Mouse (Mus musculus): Measurements from ENCODE around the gene Cdv3. TPM values are rescaled to one million over a fixed set of nuclear protein-coding genes. Genes with fewer than 3 reads are reported as not detected.

Cdv3 gene
- total RNA-seq (2021): 100 to 1,000 TPM; 142 to 157 TPM
- long read RNA-seq, experiment 1, transcript Cdv3-201 (5 exons, 3,387 nt): major isoform, 5 of 20 reads
- long read RNA-seq, experiment 1, partial matches to known transcripts: 10 of 20 reads
- long read RNA-seq, experiment 1, other reads (novel, unspliced or antisense): 1 of 20 reads
- long read RNA-seq, experiment 2, transcript Cdv3-202 (5 exons, 3,787 nt): major isoform, 9 of 29 reads
- long read RNA-seq, experiment 2, partial matches to known transcripts: 2 of 29 reads
- long read RNA-seq, experiment 2, other reads (novel, unspliced or antisense): 13 of 29 reads

DNA sequence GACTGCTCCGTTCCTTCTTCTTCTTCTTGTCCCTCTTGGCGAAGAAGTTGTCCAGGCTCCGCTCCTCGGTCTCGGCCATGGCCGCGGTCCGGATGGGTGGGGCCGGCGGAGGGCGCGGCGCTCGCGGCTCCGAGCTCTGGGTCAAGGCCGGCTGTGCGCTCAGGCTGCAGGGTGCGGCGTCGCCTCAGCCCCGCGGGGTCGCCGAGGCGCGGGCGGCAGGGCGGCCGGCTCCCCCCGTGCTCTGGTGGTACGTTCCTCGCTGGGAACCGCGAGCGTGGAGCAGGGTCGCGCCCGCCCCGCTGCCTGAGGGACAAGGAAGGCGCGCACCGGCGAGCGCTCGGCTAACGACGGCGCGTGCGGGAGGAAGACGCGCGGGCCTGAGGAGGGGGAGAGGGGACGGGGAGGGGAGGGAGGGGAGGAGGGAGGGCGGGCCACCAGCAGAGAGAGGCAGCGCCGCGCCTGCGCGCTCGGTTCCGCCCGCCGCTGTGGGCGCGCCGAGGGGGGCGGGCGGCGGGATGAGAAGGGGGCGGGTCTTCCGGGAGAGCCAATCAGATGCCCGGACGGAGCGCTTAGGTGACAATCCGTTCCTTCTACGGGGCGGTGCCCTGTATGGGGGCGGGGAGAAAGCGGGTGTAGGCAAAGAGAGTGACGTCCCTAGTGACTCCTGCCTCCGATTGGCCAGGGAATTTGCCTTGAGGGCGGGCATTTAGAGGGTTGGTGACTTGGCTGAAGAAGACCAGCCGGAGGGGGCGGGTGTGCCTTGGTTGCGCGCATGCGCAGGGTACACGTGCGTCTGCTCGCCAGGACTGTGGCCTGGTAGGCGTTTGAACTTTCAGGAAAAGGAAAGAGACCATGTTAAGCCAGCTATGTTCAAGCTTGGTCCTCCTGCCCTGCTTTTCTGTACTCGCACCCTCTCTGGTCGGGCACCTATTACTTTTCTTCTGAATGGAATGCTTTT lies at the start of gene Cdv3:
Gene Cdv3 (minus strand): TSS at position 551 of the 958 bp plus-strand sequence.
- peak; percentile 92 to 98 for DNase-seq (ENCODE audit: low spot score in 2 of 2)

DNA sequence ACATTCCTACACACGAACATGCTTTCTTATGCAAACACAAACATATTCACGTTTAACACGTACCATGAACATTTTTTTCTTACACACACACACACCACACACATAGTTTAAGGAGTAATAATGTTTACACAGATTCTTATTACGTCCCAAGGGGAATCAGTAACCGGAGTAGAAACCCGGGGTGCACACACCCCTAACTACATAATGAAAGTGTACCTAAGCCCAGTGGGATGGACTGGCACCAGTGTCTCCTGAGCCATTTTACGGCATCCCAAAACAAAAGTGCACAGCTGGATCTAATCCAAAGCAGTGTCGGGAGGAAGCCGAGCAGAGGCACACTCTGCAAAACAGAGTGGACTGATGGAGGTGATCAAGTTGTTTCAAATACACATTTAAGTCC lies 47.8 kb upstream of the Cdv3 start:
- DNase-seq (ENCODE audit: low spot score in 2 of 2): no peak

DNA sequence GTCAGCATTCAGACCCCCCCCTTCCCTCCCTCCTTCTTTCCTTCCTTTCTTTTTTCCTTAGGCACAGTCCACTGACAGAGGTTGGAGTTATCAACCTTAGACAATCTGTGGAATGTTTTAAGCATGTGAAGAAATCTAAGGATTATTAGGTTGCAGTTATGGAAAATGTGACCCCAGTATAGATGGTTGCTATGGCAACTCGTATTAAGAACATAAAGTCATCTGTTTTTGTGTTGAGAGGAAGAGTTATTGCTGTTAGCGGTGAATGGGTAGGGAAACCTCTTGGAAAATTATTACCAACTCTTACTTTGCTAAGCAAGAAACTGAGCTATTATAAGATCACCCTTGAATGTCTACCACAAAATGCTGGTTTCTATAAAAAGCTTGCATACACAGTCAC lies 43.5 kb upstream of the Cdv3 start:
- DNase-seq (ENCODE audit: low spot score in 2 of 2): no peak

- DNase-seq (ENCODE audit: low spot score in 2 of 2): no peak
These were observed 42.6 kb upstream of the Cdv3 start for GRCm38 (mm10) chr9:103408136-103408777.

DNA sequence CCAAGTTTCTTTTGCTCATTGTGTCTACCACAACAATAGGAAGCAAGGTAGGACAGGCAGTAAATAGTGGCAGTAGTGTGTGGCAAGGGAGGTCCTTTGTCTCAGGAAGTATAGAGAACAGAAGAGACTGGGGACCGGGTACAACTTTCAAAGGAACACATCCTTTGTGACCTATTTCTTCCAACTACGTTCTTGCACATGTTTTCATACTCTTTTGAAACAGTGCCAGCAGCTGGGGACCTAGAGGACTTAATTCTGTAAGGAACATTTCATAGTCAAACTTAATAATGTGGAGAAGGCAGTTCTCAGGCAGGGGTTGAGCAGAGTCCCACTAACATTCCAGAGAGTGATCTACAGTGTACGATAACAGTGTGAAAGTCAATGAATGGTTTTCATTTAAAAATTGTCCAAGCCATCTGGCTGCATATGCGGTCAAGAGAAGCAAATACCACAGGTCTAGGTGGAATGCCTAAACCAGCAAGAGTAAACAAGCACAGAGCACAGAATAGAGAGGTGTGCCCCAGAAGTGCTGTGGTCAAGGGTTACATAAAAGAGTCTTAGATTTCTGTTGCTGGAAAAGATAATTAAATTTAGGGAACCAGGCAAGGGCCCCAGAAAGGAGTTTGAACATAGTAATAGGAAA lies 37.8 kb upstream of the Cdv3 start:
- no peak for DNase-seq (ENCODE audit: low spot score in 2 of 2)

GRCm38 (mm10) chr9:103398509-103399157 lies 33.0 kb upstream of the Cdv3 start:
- DNase-seq (ENCODE audit: low spot score in 2 of 2): no peak

DNA sequence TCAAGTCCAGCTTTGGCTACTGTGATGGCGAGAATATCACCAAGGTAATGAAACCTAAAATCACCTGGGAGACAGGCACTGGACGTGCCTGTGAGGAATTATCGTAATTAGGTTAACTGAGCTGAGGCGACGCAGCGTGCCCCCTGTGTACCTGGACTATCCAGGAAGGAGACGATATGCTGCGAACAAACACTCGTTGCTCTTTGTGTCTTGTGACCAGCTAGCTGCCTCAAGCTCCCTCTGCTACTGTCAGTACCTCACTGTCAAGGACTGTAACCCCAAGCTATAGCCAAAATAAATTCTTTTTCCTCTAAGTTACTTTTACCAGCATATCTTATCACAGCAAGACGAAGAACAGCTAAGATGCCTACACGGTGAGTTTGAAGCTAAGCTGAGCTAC lies 27.6 kb upstream of the Cdv3 start:
- no peak for DNase-seq (ENCODE audit: low spot score in 2 of 2)

- no peak for DNase-seq (ENCODE audit: low spot score in 2 of 2)
These were observed 26.2 kb upstream of the Cdv3 start for GRCm38 (mm10) chr9:103391796-103392372.

DNA sequence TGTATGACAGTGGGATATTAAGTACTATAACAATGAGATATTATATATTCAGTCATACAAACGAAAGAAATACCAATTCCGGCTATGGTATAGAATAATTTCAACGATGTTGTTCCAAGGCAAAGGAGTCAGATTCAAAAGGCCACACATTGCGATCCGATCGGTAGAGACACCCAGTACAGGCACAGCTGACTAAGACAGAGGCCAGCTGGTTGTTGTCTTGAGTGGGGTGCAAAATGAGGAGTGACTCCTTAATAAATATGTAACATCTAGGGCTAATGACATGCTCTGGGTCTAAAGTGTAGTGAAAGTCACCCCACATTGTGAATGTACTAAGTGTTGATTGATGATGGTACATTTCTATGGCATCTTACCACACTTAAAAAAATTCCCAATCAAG lies 23.6 kb upstream of the Cdv3 start:
- DNase-seq (ENCODE audit: low spot score in 2 of 2): no peak

DNA sequence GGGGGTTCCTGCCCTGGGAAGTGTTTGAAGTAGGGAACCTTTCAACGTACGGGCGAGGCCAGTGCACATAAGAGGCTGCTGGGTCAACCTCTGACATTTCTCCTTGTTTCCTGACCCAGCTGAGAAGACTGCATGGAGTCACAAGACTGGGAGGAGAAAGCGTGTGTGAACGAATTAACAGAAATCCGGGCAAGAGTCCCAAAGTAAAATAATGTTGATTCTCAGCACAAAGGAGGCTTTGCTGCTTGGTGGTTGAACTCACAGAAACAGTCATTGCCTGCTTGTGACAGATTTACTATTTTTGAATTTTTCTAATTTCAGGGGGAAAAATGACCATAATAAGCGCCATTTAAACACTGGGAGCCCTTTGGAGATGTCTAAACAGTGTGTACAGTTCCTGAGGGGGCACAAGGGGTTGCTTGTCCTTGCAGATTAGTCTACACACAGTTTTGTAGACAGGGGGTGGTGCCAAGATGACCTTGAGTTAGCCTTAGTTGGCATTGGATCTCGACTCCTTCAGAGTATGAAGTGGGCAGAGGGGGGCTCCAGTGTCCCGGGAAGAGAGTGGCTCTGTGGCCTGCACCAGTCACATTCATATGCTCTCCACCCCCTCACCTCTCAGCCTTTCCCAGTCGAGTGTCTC lies 21.5 kb upstream of the Cdv3 start:
- DNase-seq (ENCODE audit: low spot score in 2 of 2): no peak

DNA sequence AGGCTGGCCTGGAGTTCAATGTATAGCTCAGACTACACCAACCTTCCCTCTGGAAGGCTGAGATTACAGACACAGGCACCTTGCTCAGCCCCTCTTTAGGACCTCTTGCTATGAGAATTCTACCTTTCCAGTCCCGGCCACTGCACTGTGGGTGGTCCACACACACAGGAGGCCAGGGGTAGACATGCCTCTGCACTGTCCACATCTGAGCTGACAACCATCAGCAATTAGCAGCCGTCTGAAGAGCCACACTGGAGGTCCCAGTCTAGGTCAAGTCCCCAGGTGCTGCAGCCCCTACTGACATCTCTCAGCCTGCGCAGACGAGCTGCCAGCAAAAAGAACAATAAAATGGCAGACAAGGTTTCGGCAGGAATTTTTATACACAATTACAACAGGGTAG lies 20.9 kb upstream of the Cdv3 start:
- no peak for DNase-seq (ENCODE audit: low spot score in 2 of 2)

DNA sequence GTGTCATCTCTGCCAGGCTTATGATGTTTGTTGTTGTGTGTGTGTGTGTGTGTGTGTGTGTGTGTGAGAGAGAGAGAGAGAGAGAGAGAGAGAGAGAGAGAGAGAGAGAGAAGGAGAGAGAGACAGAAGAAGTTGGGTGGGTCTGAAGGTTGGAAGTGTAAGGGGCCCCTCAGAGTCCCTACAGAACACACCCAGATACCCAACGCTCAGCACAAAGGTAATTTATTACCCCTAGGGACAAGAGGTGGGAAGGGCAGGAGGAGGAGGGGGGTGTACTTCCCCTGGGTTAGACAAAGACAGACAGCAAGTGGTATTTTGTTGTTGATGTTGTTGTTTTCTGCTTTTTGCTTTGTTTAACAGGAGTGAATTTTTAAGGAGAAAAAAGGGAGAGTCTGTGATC lies 20.0 kb upstream of the Cdv3 start:
- DNase-seq (ENCODE audit: low spot score in 2 of 2): no peak

DNA sequence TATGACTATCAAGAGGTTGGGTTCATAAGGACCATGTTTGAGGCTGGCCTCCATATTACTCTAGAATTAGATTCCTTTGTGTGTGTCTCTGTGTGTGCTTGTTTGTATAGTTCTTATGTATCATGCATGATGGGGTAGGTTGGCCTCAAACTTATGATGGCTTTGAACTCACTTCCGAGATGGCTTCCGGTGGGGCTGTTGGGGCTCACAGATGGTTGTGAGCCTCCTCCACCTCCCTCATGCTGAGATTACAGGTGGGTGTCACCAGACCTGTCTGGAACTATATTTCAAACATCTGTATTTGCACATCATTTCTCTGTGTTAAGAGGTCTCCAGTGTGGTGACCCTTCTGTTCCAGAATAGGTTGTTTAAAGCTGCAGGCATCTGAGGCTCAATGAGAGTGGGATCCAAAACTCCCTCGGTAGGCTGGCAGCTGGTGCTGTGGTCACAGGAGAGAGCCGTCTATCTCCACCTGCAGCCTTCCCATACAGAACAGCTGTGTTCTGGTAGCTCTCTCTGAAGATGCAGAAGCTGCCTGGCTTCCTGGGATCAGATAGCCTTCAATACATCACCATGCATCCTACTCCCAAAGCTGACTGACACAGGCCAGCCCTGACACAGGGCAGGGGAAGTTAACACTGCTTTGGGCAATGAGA lies 18.6 kb upstream of the Cdv3 start:
- DNase-seq (ENCODE audit: low spot score in 2 of 2): no peak

- no peak for DNase-seq (ENCODE audit: low spot score in 2 of 2)
These were observed 17.9 kb upstream of the Cdv3 start for GRCm38 (mm10) chr9:103383576-103383975.

DNA sequence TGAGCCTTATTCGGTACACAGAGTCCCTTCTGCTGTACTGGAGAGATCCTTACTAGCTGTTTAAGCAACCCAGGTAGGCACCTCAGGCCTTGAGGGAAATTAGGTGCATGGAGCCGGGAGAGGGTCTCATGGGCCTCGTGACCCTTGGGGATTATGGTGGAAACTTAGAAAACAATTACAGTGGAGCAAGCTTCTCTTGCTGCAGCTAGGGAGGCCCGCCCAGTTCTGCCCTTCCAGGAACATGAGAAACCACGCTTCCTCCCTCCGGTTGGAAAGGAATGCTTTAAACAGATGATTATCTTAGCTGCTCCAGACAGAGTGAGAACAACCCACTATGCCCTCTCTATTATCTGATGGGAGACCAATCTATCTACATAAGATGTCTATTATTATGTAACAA lies 17.3 kb upstream of the Cdv3 start:
- DNase-seq (ENCODE audit: low spot score in 2 of 2): no peak

GRCm38 (mm10) chr9:103380566-103380965 lies 14.9 kb upstream of the Cdv3 start:
- DNase-seq (ENCODE audit: low spot score in 2 of 2): no peak

- no peak for DNase-seq (ENCODE audit: low spot score in 2 of 2)
These were observed 13.6 kb upstream of the Cdv3 start for GRCm38 (mm10) chr9:103379199-103379598.

DNA sequence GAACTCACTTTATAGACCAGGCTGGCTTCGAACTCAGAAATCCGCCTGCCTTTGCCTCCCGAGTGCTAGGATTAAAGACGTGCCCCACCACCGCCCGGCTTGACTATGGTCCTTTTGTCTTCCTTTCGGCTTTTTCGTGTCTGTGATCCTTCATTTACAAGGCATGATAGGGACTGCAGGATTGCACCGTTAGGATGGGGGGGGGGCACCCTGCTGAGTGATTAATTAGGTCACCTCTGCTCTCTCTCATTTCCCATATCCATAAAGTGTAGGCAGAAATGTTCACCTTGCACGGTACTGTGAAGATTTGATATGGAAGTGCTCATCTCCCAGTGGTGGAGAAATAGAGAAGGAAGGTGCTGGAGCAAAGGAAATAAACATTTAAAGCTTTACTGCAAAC lies 13.0 kb upstream of the Cdv3 start:
- DNase-seq (ENCODE audit: low spot score in 2 of 2): no peak
